Mouse (Mus musculus) inflammation-experienced regulatory T-cells, adult 16 weeks (primary cell): Measurements from ENCODE around the gene Macrod1. TPM values are rescaled to one million over a fixed set of nuclear protein-coding genes. Genes with fewer than 3 reads are reported as not detected.

Experiments
- polyA plus RNA-seq: library from polyadenylated mRNA; unstranded; fragments of 100-300 nt; shearing (Covaris generic); gene quantifications from one replicate; pipeline ENCODE4 v1.2.1, GENCODE M21; 2017

Macrod1 gene
- polyA plus RNA-seq, result 3.3 TPM

DNA sequence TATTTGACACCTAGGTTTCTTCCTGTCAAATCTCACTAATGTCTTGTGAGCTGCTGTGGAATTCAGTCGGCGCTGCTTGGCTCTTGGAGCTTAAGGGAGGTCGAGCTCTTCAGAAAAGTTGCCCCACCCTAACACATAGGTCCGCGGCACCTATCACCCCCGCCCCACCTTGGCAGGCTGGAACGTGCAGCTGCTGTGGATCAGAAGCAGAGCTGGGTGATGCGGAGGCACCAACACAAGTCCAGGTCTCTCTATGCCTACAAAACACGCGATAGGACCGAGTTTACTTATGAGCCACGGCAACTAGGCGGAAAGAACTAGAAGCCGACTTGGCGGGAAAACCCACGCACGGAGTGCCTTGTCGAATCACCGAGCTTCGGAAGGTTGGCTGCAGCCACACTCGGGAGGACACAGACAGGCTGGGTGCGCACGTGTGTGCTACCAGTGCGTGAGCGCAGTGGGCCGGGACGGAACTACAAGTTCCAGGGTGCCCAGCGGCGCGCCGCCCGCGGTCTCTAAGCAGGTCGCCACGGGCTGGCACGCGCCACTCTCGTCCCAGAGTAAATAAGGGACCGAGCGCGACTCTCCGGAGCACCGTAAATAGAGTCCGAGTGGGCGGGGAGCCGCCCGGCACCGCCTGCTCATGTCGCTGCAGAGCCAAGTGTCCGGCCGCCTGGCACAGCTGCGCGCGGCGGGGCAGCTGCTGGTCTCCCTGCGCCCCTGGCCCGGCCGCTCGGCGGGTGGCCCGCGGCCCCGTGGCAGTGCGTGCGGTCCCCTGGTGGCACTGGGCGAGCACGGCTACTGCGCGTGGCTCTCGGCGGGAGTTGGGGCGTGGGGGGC is at the start of gene Macrod1:
Gene Macrod1 (plus strand): TSS at position 563 of the 840 bp plus-strand sequence.

DNA sequence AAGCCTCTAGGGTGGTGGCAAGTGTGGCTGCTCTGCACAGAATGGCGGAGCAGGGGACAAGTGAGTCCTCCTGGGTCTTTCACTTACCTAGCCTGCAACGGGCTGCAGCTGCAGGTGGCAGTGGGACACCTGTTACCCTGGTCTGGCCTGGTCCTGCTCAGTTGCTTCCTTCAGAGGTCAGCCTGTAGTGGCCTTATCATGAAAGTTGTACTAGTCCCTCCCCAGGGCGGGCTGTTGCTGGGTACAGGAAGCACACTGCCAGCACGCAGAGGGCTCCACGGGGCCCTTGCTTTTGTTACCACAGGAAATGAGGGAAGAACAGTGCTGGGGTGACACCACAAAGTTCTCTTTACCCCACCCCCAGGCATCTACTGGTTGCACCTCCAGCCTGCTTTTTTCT is 37.4 kb upstream of the Macrod1 start, which contains the start of gene Fermt3:
Gene Fermt3 (minus strand): TSS at position 279 of the 400 bp plus-strand sequence.

DNA sequence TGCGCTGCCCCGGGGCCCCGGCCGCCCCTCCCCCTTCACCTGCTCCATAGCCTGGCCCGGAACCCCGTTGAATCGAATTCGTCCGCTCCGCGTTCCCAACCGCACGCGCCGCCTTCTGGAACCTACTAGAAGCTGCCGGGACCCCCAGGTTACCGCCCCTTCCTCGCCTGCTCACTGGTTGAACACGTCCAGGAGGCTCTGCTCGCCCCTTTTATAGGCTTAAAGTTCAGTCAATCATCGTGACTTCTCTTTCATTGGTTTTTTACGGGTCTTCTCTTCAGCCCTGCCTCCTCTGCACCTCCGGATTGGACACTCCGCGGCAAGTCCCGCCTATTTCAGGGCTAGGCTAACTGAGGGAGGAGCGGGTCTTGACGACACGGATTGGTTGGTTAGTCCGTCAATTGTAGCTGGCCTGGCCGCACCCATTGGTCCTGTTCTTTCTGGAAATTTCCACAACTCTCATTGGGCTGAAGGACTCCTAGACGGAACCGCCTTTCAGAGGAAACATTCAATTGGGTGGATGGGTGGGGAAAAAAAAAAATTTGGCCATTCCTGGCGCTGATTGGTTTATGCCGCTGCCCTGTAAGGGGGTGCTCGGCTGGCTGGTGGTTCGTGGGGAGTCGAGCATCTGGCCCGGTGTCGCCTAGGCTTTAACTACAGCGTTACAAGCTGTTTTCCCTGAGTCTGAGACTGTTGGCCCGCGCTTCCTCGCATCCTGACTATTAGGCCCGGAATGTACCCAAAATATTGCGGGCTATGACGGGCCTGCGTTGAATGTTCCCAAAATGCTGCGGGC is 16.6 kb upstream of the Macrod1 start, which contains the start of gene Stip1:
Gene Stip1 (minus strand): TSS at position 127 of the 796 bp plus-strand sequence.

DNA sequence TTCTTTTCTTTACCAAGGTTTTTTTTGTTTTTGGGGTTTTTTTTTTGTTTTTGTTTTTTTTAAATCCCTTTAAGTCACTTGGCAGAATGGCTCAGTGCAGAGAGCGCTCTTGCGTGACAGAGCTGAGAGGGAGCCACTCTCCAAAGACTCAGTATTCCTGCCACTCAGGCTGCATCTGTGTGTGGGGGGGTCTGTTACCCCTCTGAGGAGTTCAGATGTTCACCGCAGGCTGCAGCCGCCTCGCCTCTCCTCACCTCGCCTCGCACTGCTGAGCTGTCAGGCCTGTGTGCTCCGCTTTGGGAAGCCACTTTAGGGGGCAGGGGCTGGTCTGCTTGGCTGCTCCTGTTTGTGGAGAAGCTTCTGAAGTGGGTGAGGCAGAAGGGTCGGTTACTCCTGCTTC is 48.9 kb downstream of the Macrod1 start, which contains the start of gene Flrt1:
Gene Flrt1 (minus strand): TSS at position 186 of the 400 bp plus-strand sequence.

DNA sequence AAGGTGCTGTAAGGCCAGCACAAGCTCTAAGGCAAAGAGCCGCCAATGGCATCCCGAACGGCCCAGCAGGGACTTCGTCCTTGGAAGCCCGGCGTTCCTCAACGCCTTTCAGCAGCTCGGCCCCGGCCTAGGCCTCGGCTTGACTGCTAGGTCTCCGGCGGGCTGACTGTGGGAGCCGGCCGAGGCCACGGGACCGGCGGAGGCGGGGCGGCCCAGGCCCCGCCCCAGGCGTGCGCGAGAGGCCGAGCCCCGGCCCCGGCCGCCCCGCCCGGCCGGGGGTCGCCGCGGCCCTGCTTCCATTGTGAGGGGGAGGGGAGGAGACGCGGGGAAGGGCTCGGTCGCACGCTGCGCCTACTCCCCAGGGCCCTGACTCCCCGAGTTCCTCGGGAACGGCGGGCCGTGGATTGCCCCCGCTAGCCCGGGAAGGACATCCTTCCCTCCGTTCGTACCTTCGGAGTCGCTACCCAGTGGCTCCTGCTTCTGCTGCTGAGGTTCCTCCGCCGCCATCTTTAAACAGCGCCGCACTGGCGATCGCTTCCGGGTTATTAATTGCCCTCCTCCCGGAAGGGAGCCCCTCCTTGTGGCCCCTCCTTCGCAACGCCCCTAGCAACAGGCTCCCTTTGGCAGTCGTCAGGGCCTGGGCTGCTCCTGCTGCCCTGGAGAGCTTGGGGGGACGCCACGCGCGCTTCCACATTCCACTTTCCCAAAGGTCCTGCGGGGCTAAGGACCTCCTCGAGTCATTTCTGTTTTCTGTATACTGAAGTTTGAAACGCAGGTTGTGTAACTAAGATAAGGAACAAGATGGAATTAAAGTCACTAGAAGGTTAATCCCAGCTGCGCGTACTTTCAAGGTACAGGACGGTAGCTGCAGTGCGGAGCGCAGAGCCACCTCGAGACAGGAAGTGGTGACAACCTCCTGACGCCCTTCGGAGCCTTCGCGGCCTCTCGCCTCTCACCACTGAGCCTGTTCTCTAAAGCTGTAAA is 149.4 kb downstream of the Macrod1 start, which contains the start of gene Otub1:
Gene Otub1 (minus strand): TSS at position 564 of the 984 bp plus-strand sequence.

DNA sequence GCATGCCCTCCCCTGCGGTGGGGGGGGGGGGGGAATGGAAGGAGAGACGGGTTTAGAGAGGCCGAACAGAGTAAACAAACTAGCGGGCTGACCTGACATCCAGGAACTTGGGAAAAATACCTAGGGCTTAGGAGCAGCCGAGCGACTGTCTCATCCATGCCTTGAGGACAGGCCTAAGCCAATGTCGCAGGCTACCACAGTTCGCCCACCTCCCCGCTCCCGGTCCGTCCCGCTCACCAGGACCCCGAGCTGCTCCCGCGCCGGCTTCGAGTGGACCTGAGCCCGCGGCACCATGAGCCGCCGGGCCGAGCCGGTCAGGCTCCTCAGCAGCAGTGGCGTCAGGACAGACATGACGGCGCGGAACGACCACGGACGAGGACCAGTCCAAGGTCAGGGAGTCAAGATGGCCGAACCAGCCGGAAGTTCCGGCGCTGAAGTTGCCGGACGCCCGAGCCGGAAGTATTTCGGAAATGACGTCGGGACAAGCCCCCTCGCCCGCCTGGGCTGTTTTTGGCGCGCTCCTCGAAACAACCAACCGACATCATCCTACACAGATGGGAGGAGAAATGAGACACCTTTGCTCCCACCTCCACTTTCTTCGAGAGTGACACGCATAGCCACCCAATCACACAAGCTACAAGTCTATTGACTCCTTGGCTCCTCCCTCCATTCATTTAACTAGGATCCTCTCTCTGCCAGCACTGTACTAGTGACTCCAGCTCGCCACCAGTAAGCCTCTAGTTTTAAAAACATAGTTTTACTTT is 160.7 kb downstream of the Macrod1 start, which contains the start of gene Cox8a:
Gene Cox8a (minus strand): TSS at position 455 of the 764 bp plus-strand sequence.

DNA sequence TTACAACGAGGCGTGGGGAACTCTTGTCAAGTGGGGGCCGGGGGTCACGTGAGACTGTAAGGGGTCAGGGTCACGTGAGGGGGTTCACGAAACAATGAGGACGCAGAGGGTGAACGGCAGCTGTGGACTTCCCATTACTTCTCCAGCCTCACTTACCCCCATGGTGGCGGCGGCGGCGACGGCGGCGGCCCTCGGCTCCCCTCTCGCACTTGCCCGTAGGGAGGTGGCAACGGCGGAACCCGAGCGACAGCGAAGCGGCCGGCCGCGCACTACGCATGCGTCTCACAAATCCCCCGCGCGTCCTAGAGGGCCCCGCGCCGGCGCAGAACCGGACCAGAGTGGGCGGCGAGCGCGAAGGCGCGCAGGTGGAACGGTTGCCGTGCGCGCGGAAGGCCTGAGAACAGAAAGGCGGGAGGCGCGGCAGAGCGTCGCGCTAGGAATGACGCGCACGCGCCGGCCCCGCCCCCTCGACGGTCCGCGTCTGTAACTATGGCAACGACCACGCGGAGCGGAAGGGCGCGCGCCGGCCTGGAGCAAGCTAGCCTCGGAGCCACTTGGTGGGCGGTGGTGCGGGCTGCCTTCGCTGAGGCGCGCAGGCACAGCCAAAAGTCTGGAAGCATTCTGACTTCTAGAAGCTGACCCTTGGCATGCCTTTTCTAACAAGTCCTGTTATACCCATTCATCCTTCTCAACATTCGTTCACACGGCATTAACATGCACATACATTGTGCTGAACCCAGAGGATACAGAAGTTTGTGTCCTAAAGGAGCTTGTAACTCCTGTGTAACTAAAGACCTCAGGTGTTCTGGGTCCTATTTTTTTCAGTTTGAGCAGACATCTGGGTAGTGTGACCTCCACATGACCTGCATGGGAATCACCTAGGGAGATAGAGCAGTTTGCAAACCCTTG is 184.4 kb downstream of the Macrod1 start, which contains the start of gene Naa40:
Gene Naa40 (minus strand): TSS at position 402 of the 909 bp plus-strand sequence.

Other genes starting within 250 kb of the Macrod1 start
- 53.0 TPM for gene Rps6ka4, start 216.2 kb upstream of the Macrod1 start, polyA plus RNA-seq
- 68.9 TPM for gene Ccdc88b, start 198.6 kb upstream of the Macrod1 start, polyA plus RNA-seq
- gene Trmt112, start 147.1 kb upstream of the Macrod1 start, polyA plus RNA-seq, result 181 TPM
- 258 TPM for gene Prdx5, start 146.7 kb upstream of the Macrod1 start, polyA plus RNA-seq
- gene Esrra, start 135.0 kb upstream of the Macrod1 start, polyA plus RNA-seq, result 9.0 TPM
- gene Catsperz, start 131.4 kb upstream of the Macrod1 start, polyA plus RNA-seq, result not detected
- gene Kcnk4, start 122.3 kb upstream of the Macrod1 start, polyA plus RNA-seq, result not detected
- 42.3 TPM for gene Bad, start 114.9 kb upstream of the Macrod1 start, polyA plus RNA-seq
- gene Gpr137, start 114.3 kb upstream of the Macrod1 start, polyA plus RNA-seq, result 18.2 TPM
- 32.1 TPM for gene Ppp1r14b, start 81.8 kb upstream of the Macrod1 start, polyA plus RNA-seq
- 15.8 TPM for gene Plcb3, start 80.3 kb upstream of the Macrod1 start, polyA plus RNA-seq
- gene Fkbp2, start 76.3 kb upstream of the Macrod1 start, polyA plus RNA-seq, result 57.9 TPM
- gene Vegfb, start 69.2 kb upstream of the Macrod1 start, polyA plus RNA-seq, result 2.1 TPM
- 54.6 TPM for gene Dnajc4, start 64.2 kb upstream of the Macrod1 start, polyA plus RNA-seq
- 39.3 TPM for gene Nudt22, start 60.7 kb upstream of the Macrod1 start, polyA plus RNA-seq
- gene Trpt1, start 60.7 kb upstream of the Macrod1 start, polyA plus RNA-seq, result 8.9 TPM
- 472 TPM for gene Fermt3, start 37.3 kb upstream of the Macrod1 start, polyA plus RNA-seq
- gene Stip1, start 16.8 kb upstream of the Macrod1 start, polyA plus RNA-seq, result 205 TPM
- gene Flrt1, start 48.9 kb downstream of the Macrod1 start, polyA plus RNA-seq, result not detected
- gene Otub1, start 149.5 kb downstream of the Macrod1 start, polyA plus RNA-seq, result 80.2 TPM
- gene Cox8a, start 160.8 kb downstream of the Macrod1 start, polyA plus RNA-seq, result 485 TPM
- gene Naa40, start 184.4 kb downstream of the Macrod1 start, polyA plus RNA-seq, result 56.7 TPM
- gene Rcor2, start 210.5 kb downstream of the Macrod1 start, polyA plus RNA-seq, result 0.43 TPM